Mouse (Mus musculus): ENCODE results near the gene Dchs2. TPM values are rescaled to one million over a fixed set of nuclear protein-coding genes. Genes with fewer than 3 reads are reported as not detected.

Dchs2 gene
- polyA plus RNA-seq, 1 experiment, result 0.02 TPM

DNA sequence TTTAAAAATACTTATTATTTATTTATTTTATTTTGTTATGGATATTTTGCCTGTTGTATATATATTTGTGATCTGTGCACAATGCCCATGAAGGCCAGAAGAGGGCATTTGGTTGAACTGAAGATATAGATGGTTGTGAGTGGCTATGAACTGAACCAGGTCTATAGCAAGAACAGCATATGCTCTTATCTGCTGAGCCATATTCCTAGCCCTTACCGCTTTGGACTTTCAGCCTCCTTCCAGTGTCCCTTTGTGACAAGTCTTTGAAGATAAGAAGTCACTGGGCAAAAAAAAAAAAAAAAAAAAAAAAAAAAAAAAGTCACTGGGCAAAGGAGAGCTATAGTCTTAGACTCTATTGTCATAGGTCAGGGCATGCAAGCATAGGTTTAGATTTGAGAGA, 163.2 kb downstream of the Dchs2 start:
- no peaks in the 10 kb centered on the region for H3K36me3 ChIP-seq (ENCODE audit: control insufficient read depth, insufficient read depth)
- H3K27me3 ChIP-seq (ENCODE audit: control insufficient read depth, insufficient read depth, insufficient read length), result no peaks in the 10 kb centered on the region
- no peaks in the 10 kb centered on the region for H3K79me3 ChIP-seq (ENCODE audit: low read depth)
- no peaks in the 10 kb centered on the region for H3K79me2 ChIP-seq (ENCODE audit: control insufficient read depth, insufficient read depth)
- H3K4me3 ChIP-seq (ENCODE audit: insufficient read depth, poor library complexity, severe bottlenecking), result no peak overlapping the region
- no peak overlapping the region for H3ac ChIP-seq (ENCODE audit: control insufficient read depth, insufficient read length, low read depth)
- TF ChIP-seq MYOD1 (IDR thresholded peaks at IDR 0.05; ENCODE audit: control insufficient read depth, insufficient read length, low read depth) (no peak), FOSL1 (IDR thresholded peaks at IDR 0.05; ENCODE audit: insufficient read depth, low read length, poor library complexity, severe bottlenecking) (no peak), CEBPB (IDR thresholded peaks at IDR 0.05; ENCODE audit: low read depth) (no peak), USF1 (IDR thresholded peaks at IDR 0.05; ENCODE audit: low read depth) (no peak), CTCF (IDR thresholded peaks at IDR 0.05; ENCODE audit: control insufficient read depth, insufficient read depth, insufficient read length) (no peak), MAX (IDR thresholded peaks at IDR 0.05) (no peak), MYOG (IDR thresholded peaks at IDR 0.05; ENCODE audit: control insufficient read depth, extremely low read depth, insufficient read length) (no peak)

DNA sequence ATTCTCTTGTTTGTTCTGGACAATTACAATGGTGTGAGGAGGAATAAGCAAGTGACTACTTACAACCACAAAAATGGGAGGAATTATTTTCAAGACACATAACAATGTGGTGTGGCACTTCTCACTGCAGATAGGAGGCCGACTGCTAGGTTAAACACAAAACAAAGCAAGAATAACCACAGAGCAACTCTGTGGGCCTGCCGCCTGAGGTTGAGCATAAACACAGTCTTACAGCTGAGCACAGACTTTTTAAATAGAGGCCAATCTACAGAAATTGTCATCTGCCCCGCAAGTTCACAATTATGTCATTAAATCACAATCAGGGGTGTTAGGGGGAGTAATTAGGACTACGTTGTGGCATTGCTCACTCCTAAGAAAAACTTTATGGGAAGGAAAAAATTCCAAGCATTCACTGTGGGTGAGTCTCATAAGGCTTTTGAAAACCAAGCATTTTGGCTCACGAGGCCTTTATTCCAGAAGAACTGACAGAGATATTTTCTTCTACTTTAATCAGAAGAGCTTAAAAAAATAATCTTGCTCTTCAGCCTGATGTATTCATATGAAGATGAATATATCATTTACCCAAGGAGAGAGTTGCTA, 172.1 kb downstream of the Dchs2 start:
- Histone ChIP-seq H3K79me2 (ENCODE audit: control insufficient read depth, insufficient read depth) (no peaks in the 10 kb centered on the region), H3K27me3 (ENCODE audit: control insufficient read depth, insufficient read depth, insufficient read length) (no peaks in the 10 kb centered on the region)

DNA sequence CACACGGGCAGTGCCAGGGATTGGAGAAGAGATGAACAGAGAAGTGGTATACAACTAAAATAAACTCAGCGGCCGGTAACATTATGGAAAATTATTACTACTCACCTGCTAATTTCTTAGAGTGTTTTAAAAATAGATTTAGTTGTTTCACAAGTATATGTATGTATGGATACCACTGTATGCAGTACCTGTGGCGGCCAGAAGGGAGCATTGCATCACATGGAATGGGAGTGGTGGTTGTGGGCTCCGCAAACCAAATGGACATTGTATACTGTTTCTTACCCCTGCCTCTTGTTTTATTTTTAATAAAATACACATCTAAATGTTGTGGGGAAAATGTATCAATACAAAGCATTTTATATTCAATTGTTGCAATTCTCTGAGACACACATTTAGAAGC, 176.1 kb downstream of the Dchs2 start:
- no peaks in the 10 kb centered on the region for H3K36me3 ChIP-seq (ENCODE audit: control insufficient read depth, insufficient read depth)
- no peak overlapping the region for H3ac ChIP-seq (ENCODE audit: control insufficient read depth, insufficient read length, low read depth)
- H3K79me2 ChIP-seq (ENCODE audit: control insufficient read depth, insufficient read depth), result no peaks in the 10 kb centered on the region
- H3K4me3 ChIP-seq (ENCODE audit: insufficient read depth, poor library complexity, severe bottlenecking), result no peak overlapping the region
- H3K27me3 ChIP-seq (ENCODE audit: control insufficient read depth, insufficient read depth, insufficient read length), result no peaks in the 10 kb centered on the region
- TF ChIP-seq CEBPB (IDR thresholded peaks at IDR 0.05; ENCODE audit: low read depth) (no peak), MAX (IDR thresholded peaks at IDR 0.05) (no peak)
- H3K79me3 ChIP-seq (ENCODE audit: low read depth), result no peaks in the 10 kb centered on the region

More for the DNA sequence above, 172.1 kb downstream of the Dchs2 start:
- H3K79me3 ChIP-seq (ENCODE audit: low read depth), result no peaks in the 10 kb centered on the region
- H3ac ChIP-seq (ENCODE audit: control insufficient read depth, insufficient read length, low read depth), result no peak overlapping the region
- TF ChIP-seq MAX (IDR thresholded peaks at IDR 0.05) (no peak), CEBPB (IDR thresholded peaks at IDR 0.05; ENCODE audit: low read depth) (no peak), MYOG (IDR thresholded peaks at IDR 0.05; ENCODE audit: control insufficient read depth, extremely low read depth, insufficient read length) (no peak), USF1 (IDR thresholded peaks at IDR 0.05; ENCODE audit: low read depth) (no peak), CTCF (IDR thresholded peaks at IDR 0.05; ENCODE audit: control insufficient read depth, insufficient read depth, insufficient read length) (no peak), MYOD1 (IDR thresholded peaks at IDR 0.05; ENCODE audit: control insufficient read depth, insufficient read length, low read depth) (no peak), FOSL1 (IDR thresholded peaks at IDR 0.05; ENCODE audit: insufficient read depth, low read length, poor library complexity, severe bottlenecking) (no peak)
- H3K4me3 ChIP-seq (ENCODE audit: insufficient read depth, poor library complexity, severe bottlenecking), result no peak overlapping the region
- H3K36me3 ChIP-seq (ENCODE audit: control insufficient read depth, insufficient read depth), result no peaks in the 10 kb centered on the region

DNA sequence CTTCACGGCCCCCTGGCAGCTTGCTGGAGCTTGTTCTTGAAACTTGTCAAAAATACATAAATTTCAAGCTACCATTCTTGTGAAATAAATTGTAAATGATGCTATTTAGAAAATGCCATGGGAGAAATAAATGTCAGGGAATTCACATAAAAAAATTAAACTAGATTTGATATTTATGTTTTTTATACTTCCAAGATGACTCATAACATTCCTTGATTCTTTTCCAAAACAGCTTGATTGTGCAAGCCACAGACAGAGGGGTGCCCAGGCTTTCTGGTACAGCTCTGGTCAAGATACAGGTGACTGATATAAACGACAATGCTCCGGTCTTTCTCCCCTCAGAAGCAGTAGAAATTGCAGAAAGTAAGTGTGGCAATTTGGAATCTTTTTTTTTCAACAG, 218.2 kb downstream of the Dchs2 start:
- H3ac ChIP-seq (ENCODE audit: control insufficient read depth, insufficient read length, low read depth), result no peak overlapping the region
- no peaks in the 10 kb centered on the region for H3K79me2 ChIP-seq (ENCODE audit: control insufficient read depth, insufficient read depth)
- no peaks in the 10 kb centered on the region for H3K36me3 ChIP-seq (ENCODE audit: control insufficient read depth, insufficient read depth)
- no peaks in the 10 kb centered on the region for H3K27me3 ChIP-seq (ENCODE audit: control insufficient read depth, insufficient read depth, insufficient read length)
- TF ChIP-seq MAX (IDR thresholded peaks at IDR 0.05) (no peak), CEBPB (IDR thresholded peaks at IDR 0.05; ENCODE audit: low read depth) (peak; percentile 98), CTCF (IDR thresholded peaks at IDR 0.05; ENCODE audit: control insufficient read depth, insufficient read depth, insufficient read length) (no peak), MYOD1 (IDR thresholded peaks at IDR 0.05; ENCODE audit: control insufficient read depth, insufficient read length, low read depth) (no peak), MYOG (IDR thresholded peaks at IDR 0.05; ENCODE audit: control insufficient read depth, extremely low read depth, insufficient read length) (no peak), FOSL1 (IDR thresholded peaks at IDR 0.05; ENCODE audit: insufficient read depth, low read length, poor library complexity, severe bottlenecking) (peak; percentile 6), USF1 (IDR thresholded peaks at IDR 0.05; ENCODE audit: low read depth) (no peak)
- no peak overlapping the region for H3K4me3 ChIP-seq (ENCODE audit: insufficient read depth, poor library complexity, severe bottlenecking)
- no peaks in the 10 kb centered on the region for H3K79me3 ChIP-seq (ENCODE audit: low read depth)

DNA sequence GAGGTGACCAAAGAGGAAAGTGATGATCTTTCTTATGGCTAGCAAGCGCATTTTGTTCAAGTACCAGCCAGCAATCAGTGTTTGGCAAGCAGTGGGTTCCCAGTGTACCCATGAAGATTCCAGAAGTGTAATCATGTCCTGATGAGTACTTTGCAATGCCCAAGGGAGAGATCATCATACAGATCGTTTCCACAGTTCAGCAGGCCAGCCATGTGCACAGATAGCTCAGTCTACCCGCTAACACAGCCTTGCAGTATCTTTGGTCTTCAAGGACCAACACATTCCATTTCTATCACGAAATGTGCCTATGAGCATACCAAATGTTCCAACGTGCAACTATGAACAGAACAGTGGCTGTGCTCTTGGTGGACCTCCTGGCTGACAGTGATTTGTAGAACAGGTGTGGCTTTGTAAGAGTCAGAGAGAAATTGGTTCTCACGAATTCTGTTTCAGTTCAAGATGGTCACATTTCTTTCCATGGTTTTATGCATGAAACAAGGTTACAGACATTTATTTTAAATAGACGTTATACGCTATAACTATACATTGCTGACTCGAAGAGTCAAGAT, 240.8 kb downstream of the Dchs2 start:
- Histone ChIP-seq H3K27me3 (ENCODE audit: control insufficient read depth, insufficient read depth, insufficient read length) (no peaks in the 10 kb centered on the region), H3ac (ENCODE audit: control insufficient read depth, insufficient read length, low read depth) (no peak overlapping the region), H3K79me2 (ENCODE audit: control insufficient read depth, insufficient read depth) (no peaks in the 10 kb centered on the region), H3K79me3 (ENCODE audit: low read depth) (no peaks in the 10 kb centered on the region), H3K36me3 (ENCODE audit: control insufficient read depth, insufficient read depth) (no peaks in the 10 kb centered on the region), H3K4me3 (ENCODE audit: insufficient read depth, poor library complexity, severe bottlenecking) (no peak overlapping the region)
- TF ChIP-seq CEBPB (IDR thresholded peaks at IDR 0.05; ENCODE audit: low read depth) (no peak), USF1 (IDR thresholded peaks at IDR 0.05; ENCODE audit: low read depth) (no peak), MYOD1 (IDR thresholded peaks at IDR 0.05; ENCODE audit: control insufficient read depth, insufficient read length, low read depth) (peak; percentile 44), FOSL1 (IDR thresholded peaks at IDR 0.05; ENCODE audit: insufficient read depth, low read length, poor library complexity, severe bottlenecking) (no peak)

DNA sequence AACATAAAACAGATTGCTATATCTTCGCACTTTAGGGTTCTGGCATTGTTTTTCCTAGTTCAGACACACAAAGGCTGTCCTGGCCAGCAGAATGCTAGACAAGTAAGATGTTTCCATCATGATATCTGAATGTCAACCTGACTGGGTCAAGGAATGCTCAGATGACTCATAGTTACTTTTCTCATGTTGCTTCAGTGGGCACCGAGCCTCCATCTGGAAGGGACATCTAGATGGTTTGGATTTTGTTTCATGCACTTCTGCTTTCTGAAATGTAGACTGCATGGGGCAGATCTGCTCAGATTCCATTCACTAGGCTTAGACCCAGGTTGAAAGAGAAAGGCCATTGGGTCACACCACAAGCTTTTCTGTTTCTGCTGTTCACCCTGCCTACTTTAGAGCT, 242.1 kb downstream of the Dchs2 start:
- no peaks in the 10 kb centered on the region for H3K79me3 ChIP-seq (ENCODE audit: low read depth)
- no peak overlapping the region for H3K4me3 ChIP-seq (ENCODE audit: insufficient read depth, poor library complexity, severe bottlenecking)
- no peaks in the 10 kb centered on the region for H3K36me3 ChIP-seq (ENCODE audit: control insufficient read depth, insufficient read depth)
- no peak overlapping the region for H3ac ChIP-seq (ENCODE audit: control insufficient read depth, insufficient read length, low read depth)
- H3K79me2 ChIP-seq (ENCODE audit: control insufficient read depth, insufficient read depth), result no peaks in the 10 kb centered on the region
- TF ChIP-seq CTCF (IDR thresholded peaks at IDR 0.05; ENCODE audit: control insufficient read depth, insufficient read depth, insufficient read length) (no peak), MYOD1 (IDR thresholded peaks at IDR 0.05; ENCODE audit: control insufficient read depth, insufficient read length, low read depth) (no peak), USF1 (IDR thresholded peaks at IDR 0.05; ENCODE audit: low read depth) (no peak)
- H3K27me3 ChIP-seq (ENCODE audit: control insufficient read depth, insufficient read depth, insufficient read length), result no peaks in the 10 kb centered on the region

All from C2C12 (cell line).